In genomic region chr7:89433193-89433892, GRCm38 (mm10) we compare ENCODE assay signal across 9 mouse cellular contexts. TPM values are rescaled to one million over a fixed set of nuclear protein-coding genes. Genes with fewer than 3 reads are reported as not detected.
A peak's percentile ranks its signal among the peaks of the same experiment; 100 is the strongest.
DNase-seq lines count a peak whose midpoint lies in the region; ATAC-seq lines count a peak whose summit lies in the region.
"Had no signal": no experiment of that assay in that cellular context is flagged by ENCODE, and none has a peak within 500 bp of the region (broad histone marks: within the 10 kb centered on the region; RNA-seq: fewer than 3 reads in every experiment).

No protein-coding gene starts in this region.

- no peak for ATAC-seq in heart, embryonic 15.5 days (replicated peaks; ENCODE audit: insufficient number of reproducible peaks, insufficient read depth, low FRiP score, low read depth)
- no peak for ATAC-seq in midbrain, embryonic 14.5 days (ENCODE audit: low FRiP score, low TSS enrichment)
- no peak for ATAC-seq in midbrain, embryonic 13.5 days
- no peak for ATAC-seq in stomach, embryonic 15.5 days (ENCODE audit: insufficient read depth, low FRiP score, low read depth)
- no peak for ATAC-seq in hindbrain, embryonic 14.5 days (ENCODE audit: low FRiP score)

- no peaks in the 10 kb centered on the region for H3K27me3 ChIP-seq in heart, embryonic 15.5 days
- H3K27me3 ChIP-seq in midbrain, embryonic 14.5 days (ENCODE audit: control insufficient read depth, insufficient read depth, low read length) = no peaks in the 10 kb centered on the region
- no peaks in the 10 kb centered on the region for H3K27me3 ChIP-seq in midbrain, embryonic 13.5 days
- H3K27me3 ChIP-seq in stomach, embryonic 15.5 days (replicated peaks) = no peaks in the 10 kb centered on the region
- H3K27me3 ChIP-seq in hindbrain, embryonic 14.5 days (ENCODE audit: control insufficient read depth, insufficient read depth, low read length) = no peaks in the 10 kb centered on the region

- no peak for DNase-seq in heart, postnatal 25 days (ENCODE audit: low spot score)
- DNase-seq in midbrain, embryonic 14.5 days = peak; percentile 19
- DNase-seq in kidney, adult 8-10 months = peak; percentile 55 to 76
- DNase-seq in hindbrain, embryonic 14.5 days (ENCODE audit: low spot score) = no peak
- no peak for DNase-seq in cerebellum, postnatal 25 days
- DNase-seq: adrenal gland, postnatal 14 days had no signal

- no peak overlapping the region for H3K4me2 ChIP-seq in heart, embryonic 15.5 days
- H3K4me2 ChIP-seq in midbrain, embryonic 14.5 days (ENCODE audit: low read length) = no peak overlapping the region
- H3K4me2 ChIP-seq in midbrain, embryonic 13.5 days (replicated peaks) = no peak overlapping the region
- H3K4me2 ChIP-seq in stomach, embryonic 15.5 days = no peak overlapping the region
- H3K4me2 ChIP-seq in hindbrain, embryonic 14.5 days (replicated peaks) = no peak overlapping the region

- no peak overlapping the region for H3K9ac ChIP-seq in heart, embryonic 15.5 days
- H3K9ac ChIP-seq in midbrain, embryonic 14.5 days (replicated peaks; ENCODE audit: low read length) = no peak overlapping the region
- no peak overlapping the region for H3K9ac ChIP-seq in midbrain, embryonic 13.5 days (replicated peaks)
- H3K9ac ChIP-seq in stomach, embryonic 15.5 days = no peak overlapping the region
- H3K9ac ChIP-seq in hindbrain, embryonic 14.5 days = no peak overlapping the region

- peak overlapping the region; percentile 54 for H3K27ac ChIP-seq in heart, embryonic 15.5 days
- no peak overlapping the region for H3K27ac ChIP-seq in midbrain, embryonic 14.5 days (replicated peaks; ENCODE audit: low read depth, low read length)
- no peak overlapping the region for H3K27ac ChIP-seq in midbrain, embryonic 13.5 days
- H3K27ac ChIP-seq in stomach, embryonic 15.5 days = peak overlapping the region; percentile 50; the same call in 1 of the 2 replicates
- H3K27ac ChIP-seq in hindbrain, embryonic 14.5 days = no peak overlapping the region

- WGBS in heart, embryonic 15.5 days = 48% methylated on average over 9 of the region's 9 CpGs
- WGBS in midbrain, embryonic 14.5 days = 66% methylated on average over 9 of the region's 9 CpGs
- 76% methylated on average over 9 of the region's 9 CpGs for WGBS in midbrain, embryonic 13.5 days
- WGBS in stomach, embryonic 15.5 days = 46% methylated on average over 9 of the region's 9 CpGs
- WGBS in hindbrain, embryonic 14.5 days = 68% methylated on average over 9 of the region's 9 CpGs

- H3K9me3 ChIP-seq in heart, embryonic 15.5 days (replicated peaks) = no peaks in the 10 kb centered on the region
- H3K9me3 ChIP-seq in midbrain, embryonic 14.5 days (ENCODE audit: control insufficient read depth, low read length) = no peaks in the 10 kb centered on the region
- no peaks in the 10 kb centered on the region for H3K9me3 ChIP-seq in midbrain, embryonic 13.5 days
- H3K9me3 ChIP-seq in stomach, embryonic 15.5 days = no peaks in the 10 kb centered on the region
- no peaks in the 10 kb centered on the region for H3K9me3 ChIP-seq in hindbrain, embryonic 14.5 days (ENCODE audit: control insufficient read depth, low read length)

- H3K4me1 ChIP-seq in heart, embryonic 15.5 days (replicated peaks) = peaks cover 14% of the 10 kb centered on the region
- H3K4me1 ChIP-seq in midbrain, embryonic 14.5 days (ENCODE audit: control insufficient read depth, insufficient read depth, low read length) = no peaks in the 10 kb centered on the region
- no peaks in the 10 kb centered on the region for H3K4me1 ChIP-seq in midbrain, embryonic 13.5 days (replicated peaks)
- no peaks in the 10 kb centered on the region for H3K4me1 ChIP-seq in stomach, embryonic 15.5 days
- no peaks in the 10 kb centered on the region for H3K4me1 ChIP-seq in hindbrain, embryonic 14.5 days (replicated peaks; ENCODE audit: control insufficient read depth, insufficient read depth, low read length)

- no peak overlapping the region for H3K4me3 ChIP-seq in heart, embryonic 15.5 days
- no peak overlapping the region for H3K4me3 ChIP-seq in midbrain, embryonic 14.5 days (replicated peaks; ENCODE audit: low read depth, low read length)
- H3K4me3 ChIP-seq in midbrain, embryonic 13.5 days (replicated peaks) = no peak overlapping the region
- H3K4me3 ChIP-seq in stomach, embryonic 15.5 days (replicated peaks) = no peak overlapping the region
- H3K4me3 ChIP-seq in hindbrain, embryonic 14.5 days (replicated peaks; ENCODE audit: low read length) = no peak overlapping the region

- no peaks in the 10 kb centered on the region for H3K36me3 ChIP-seq in heart, embryonic 15.5 days
- H3K36me3 ChIP-seq in midbrain, embryonic 14.5 days (ENCODE audit: control insufficient read depth, insufficient read depth, low read length) = no peaks in the 10 kb centered on the region
- H3K36me3 ChIP-seq in midbrain, embryonic 13.5 days = no peaks in the 10 kb centered on the region
- no peaks in the 10 kb centered on the region for H3K36me3 ChIP-seq in stomach, embryonic 15.5 days
- H3K36me3 ChIP-seq in hindbrain, embryonic 14.5 days (replicated peaks; ENCODE audit: control insufficient read depth, insufficient read depth) = no peaks in the 10 kb centered on the region

- intact Hi-C loops in heart, postnatal 25 days (cut with DNase I) = no loop called here

RNA-seq across cellular contexts. Expression of gene Fzd4, which starts 29.2 kb away (rescaled TPM):
- polyA plus RNA-seq in heart, embryonic 15.5 days (2015; fragmentation: Nextera tagmentation; extraction: Ambion mirVana) = 9.3 and 10.0 TPM in 2 replicates
- 10 to 100 TPM; 29.0 to 35.7 TPM for total RNA-seq in heart, postnatal 25 days (2021)
- 1.4 and 2.6 TPM in 2 replicates for polyA plus RNA-seq in midbrain, embryonic 14.5 days (2014; fragmentation: Nextera tagmentation; extraction: Ambion mirVana)
- 1.2 and 1.3 TPM in 2 replicates for polyA plus RNA-seq in midbrain, embryonic 13.5 days (2015; fragmentation: Nextera tagmentation; extraction: Ambion mirVana)
- polyA plus RNA-seq in stomach, embryonic 15.5 days (2015; fragmentation: Nextera tagmentation; extraction: Ambion mirVana) = 12.8 and 13.9 TPM in 2 replicates
- polyA plus RNA-seq in hindbrain, embryonic 14.5 days (2014; fragmentation: Nextera tagmentation; extraction: Ambion mirVana) = 3.2 and 4.1 TPM in 2 replicates

RNA-seq across cellular contexts. Expression of gene Tmem135, which starts 29.3 kb away (rescaled TPM):
- 25.8 and 26.1 TPM in 2 replicates for polyA plus RNA-seq in heart, embryonic 15.5 days (2015; fragmentation: Nextera tagmentation; extraction: Ambion mirVana)
- total RNA-seq in heart, postnatal 25 days (2021) = 10 to 100 TPM; 42.5 to 49.6 TPM
- 24.0 and 26.4 TPM in 2 replicates for polyA plus RNA-seq in midbrain, embryonic 14.5 days (2014; fragmentation: Nextera tagmentation; extraction: Ambion mirVana)
- 18.2 and 21.4 TPM in 2 replicates for polyA plus RNA-seq in midbrain, embryonic 13.5 days (2015; fragmentation: Nextera tagmentation; extraction: Ambion mirVana)
- 35.5 and 37.3 TPM in 2 replicates for polyA plus RNA-seq in stomach, embryonic 15.5 days (2015; fragmentation: Nextera tagmentation; extraction: Ambion mirVana)
- 30.9 and 32.7 TPM in 2 replicates for polyA plus RNA-seq in hindbrain, embryonic 14.5 days (2014; fragmentation: Nextera tagmentation; extraction: Ambion mirVana)

Comparison
In these comparisons a context has a peak if more than half of its experiments do, and no peak if none do; other contexts are left out.
1. H3K27ac ChIP-seq: peak in heart, embryonic 15.5 days (single experiment) and stomach, embryonic 15.5 days (single experiment); none in midbrain, embryonic 14.5 days (single experiment), midbrain, embryonic 13.5 days (single experiment) and hindbrain, embryonic 14.5 days (single experiment).
2. DNase-seq: peak in midbrain, embryonic 14.5 days (single experiment) and kidney, adult 8-10 months (2 of 2); none in heart, postnatal 25 days (single experiment), hindbrain, embryonic 14.5 days (single experiment) and cerebellum, postnatal 25 days (0 of 2).